Mouse (Mus musculus): ENCODE data around the gene Pglyrp2. TPM values are rescaled to one million over a fixed set of nuclear protein-coding genes. Genes with fewer than 3 reads are reported as not detected.

The Pglyrp2 gene
- polyA plus RNA-seq, 1 experiment from 2014 or later, result not detected

- Histone ChIP-seq H3K36me3 (no peaks in the 10 kb centered on the region), H3K27ac (no peak overlapping the region), H3K4me3 (no peak overlapping the region), H3K4me1 (no peaks in the 10 kb centered on the region), H3K4me2 (replicated peaks) (no peak overlapping the region), H3K9ac (no peak overlapping the region), H3K9me3 (no peaks in the 10 kb centered on the region), H3K27me3 (replicated peaks) (peaks cover 23% of the 10 kb centered on the region)
- no peak for ATAC-seq (ENCODE audit: low FRiP score, low read depth)
- WGBS, result 84% methylated on average over 9 of the region's 9 CpGs
Measured at GRCm38 (mm10) chr17:32402011-32402778, 21.8 kb downstream of the Pglyrp2 start.

DNA sequence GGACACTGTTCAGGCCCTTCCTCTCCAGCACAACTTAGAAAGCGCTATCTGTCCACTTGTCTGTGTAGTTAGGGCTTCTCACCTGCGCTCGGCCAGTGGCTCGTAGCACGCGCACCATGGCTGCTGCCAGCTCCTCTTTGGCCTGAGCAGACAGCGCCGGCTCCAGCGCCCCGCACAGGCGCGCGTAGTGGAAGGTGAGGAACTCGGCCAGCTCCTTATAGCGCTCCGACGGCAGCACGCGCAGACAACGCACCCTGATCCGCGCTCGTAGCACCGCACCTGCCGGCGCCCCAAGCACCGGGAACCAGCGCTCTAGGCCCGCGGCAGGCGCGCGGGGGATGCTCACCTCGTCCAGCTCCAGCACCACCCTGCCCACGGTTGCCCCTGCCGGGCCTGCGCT, 27.7 kb downstream of the Pglyrp2 start:
- 0 out of 2 replicates have a peak overlapping the region, but pooled peaks have one; percentile 3 for H3K4me3 ChIP-seq
- H3K27ac ChIP-seq, result no peak overlapping the region
- peak overlapping the region; percentile 45 for H3K4me2 ChIP-seq (replicated peaks)
- 3% methylated on average over 37 of the region's 37 CpGs for WGBS
- H3K4me1 ChIP-seq, result 0 out of 2 replicates have a peak, but pooled peaks cover 3% of the 10 kb centered on the region
- H3K36me3 ChIP-seq, result no peaks in the 10 kb centered on the region
- H3K27me3 ChIP-seq (replicated peaks), result peaks cover 82% of the 10 kb centered on the region
- no peak for ATAC-seq (ENCODE audit: low FRiP score, low read depth)
- H3K9me3 ChIP-seq, result no peaks in the 10 kb centered on the region
- H3K9ac ChIP-seq, result no peak overlapping the region

GRCm38 (mm10) chr17:32393944-32394343, 30.0 kb downstream of the Pglyrp2 start:
- no peak overlapping the region for H3K9ac ChIP-seq
- H3K4me2 ChIP-seq (replicated peaks), result no peak overlapping the region
- H3K27ac ChIP-seq, result no peak overlapping the region
- no peaks in the 10 kb centered on the region for H3K9me3 ChIP-seq
- peaks cover 87% of the 10 kb centered on the region for H3K27me3 ChIP-seq (replicated peaks)
- H3K4me3 ChIP-seq, result no peak overlapping the region
- 87% methylated on average over 10 of the region's 10 CpGs for WGBS
- H3K36me3 ChIP-seq, result no peaks in the 10 kb centered on the region
- no peak for ATAC-seq (ENCODE audit: low FRiP score, low read depth)
- H3K4me1 ChIP-seq, result 0 out of 2 replicates have a peak, but pooled peaks cover 3% of the 10 kb centered on the region

GRCm38 (mm10) chr17:32389101-32389659, 34.8 kb downstream of the Pglyrp2 start, which contains the start of gene Wiz:
Wiz (minus strand) TSS chr17:32389439.
- peak; percentile 88 for ATAC-seq (ENCODE audit: low FRiP score, low read depth)
- Histone ChIP-seq H3K27ac (peak within 1 kb of the TSS; percentile 72; the same call in 1 of the 2 replicates), H3K27me3 (replicated peaks) (peaks cover 39% of the 10 kb centered on the region), H3K36me3 (peaks cover 11% of the 10 kb centered on the region), H3K9me3 (no peaks in the 10 kb centered on the region), H3K4me2 (replicated peaks) (peak within 1 kb of the TSS; percentile 98), H3K4me3 (peak within 1 kb of the TSS; percentile 77), H3K4me1 (peaks cover 8% of the 10 kb centered on the region; the same call in 1 of the 2 replicates), H3K9ac (peak within 1 kb of the TSS; percentile 86)
- WGBS, result under 1% methylated on average over 32 of the region's 44 CpGs

DNA sequence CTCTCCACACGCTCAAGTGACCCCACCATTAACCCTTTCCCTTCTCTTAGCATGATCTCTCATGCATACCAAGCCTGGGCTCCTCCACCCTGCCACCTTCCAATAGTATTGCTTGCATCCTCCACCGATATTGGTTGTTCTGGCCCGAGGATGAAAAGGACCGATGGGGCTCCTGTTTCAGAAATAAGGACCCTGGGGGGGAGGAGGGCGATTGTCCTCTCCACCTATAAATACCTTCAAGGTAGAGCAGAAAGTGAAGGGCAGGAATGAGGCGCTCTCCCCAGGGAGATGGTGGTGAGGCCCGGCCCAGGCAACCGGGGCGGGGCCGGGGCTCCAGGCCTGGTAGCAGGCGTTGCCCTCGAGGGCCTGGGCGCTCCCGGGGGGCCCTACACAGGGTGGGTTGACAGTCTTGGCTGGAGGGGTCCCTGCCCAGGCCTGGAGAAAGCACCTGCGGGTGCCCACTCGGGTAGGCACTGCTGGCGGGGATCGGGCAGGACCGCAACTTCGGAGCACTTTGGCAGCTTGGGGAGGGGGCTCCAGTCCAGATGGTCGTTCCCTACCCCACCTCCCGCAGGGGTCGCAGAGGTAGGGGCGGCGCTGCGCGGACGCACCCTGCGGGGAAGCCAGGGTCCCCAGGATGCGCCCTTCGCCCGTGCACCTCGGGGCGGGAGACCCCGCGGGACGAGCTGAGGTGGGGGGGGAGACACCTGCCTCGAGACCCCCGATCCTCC, 35.4 kb downstream of the Pglyrp2 start:
- peak overlapping the region; percentile 77 for H3K4me3 ChIP-seq
- WGBS, result under 1% methylated on average over 38 of the region's 39 CpGs
- H3K4me1 ChIP-seq, result peaks cover 8% of the 10 kb centered on the region; the same call in 1 of the 2 replicates
- no peaks in the 10 kb centered on the region for H3K9me3 ChIP-seq
- H3K4me2 ChIP-seq (replicated peaks), result peak overlapping the region; percentile 98
- H3K27me3 ChIP-seq (replicated peaks), result peaks cover 33% of the 10 kb centered on the region
- peak overlapping the region; percentile 86 for H3K9ac ChIP-seq
- no peak overlapping the region for H3K27ac ChIP-seq
- peak; percentile 72 for ATAC-seq (ENCODE audit: low FRiP score, low read depth)
- peaks cover 17% of the 10 kb centered on the region for H3K36me3 ChIP-seq

DNA sequence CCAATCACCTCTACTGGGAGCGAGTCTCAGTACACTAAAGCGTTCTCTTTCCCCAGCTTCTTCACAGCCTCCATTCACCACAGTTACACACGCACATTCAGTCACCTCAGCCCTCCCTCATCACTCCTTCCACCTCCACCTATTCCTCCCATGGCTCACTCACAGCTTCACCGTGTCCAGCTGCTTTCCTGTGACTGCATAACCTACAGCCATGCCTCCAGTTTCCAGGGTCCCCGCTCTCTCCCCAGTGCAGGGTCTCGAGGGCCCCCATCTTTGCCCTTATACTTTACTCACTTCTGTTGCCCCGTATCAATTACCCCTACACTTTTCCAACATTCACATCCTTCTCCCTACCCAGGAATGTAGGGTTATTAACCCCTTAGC, 36.0 kb downstream of the Pglyrp2 start:
- Histone ChIP-seq H3K36me3 (peaks cover 23% of the 10 kb centered on the region), H3K4me3 (peak overlapping the region; percentile 77), H3K4me1 (peaks cover 8% of the 10 kb centered on the region; the same call in 1 of the 2 replicates), H3K4me2 (replicated peaks) (peak overlapping the region; percentile 98), H3K9me3 (no peaks in the 10 kb centered on the region), H3K9ac (peak overlapping the region; percentile 86; the same call in 1 of the 2 replicates), H3K27me3 (replicated peaks) (peaks cover 27% of the 10 kb centered on the region), H3K27ac (no peak overlapping the region)
- whole genome bisulfite sequencing, result 44% methylated on average over 7 of the region's 7 CpGs
- ATAC-seq (ENCODE audit: low FRiP score, low read depth), result no peak

DNA sequence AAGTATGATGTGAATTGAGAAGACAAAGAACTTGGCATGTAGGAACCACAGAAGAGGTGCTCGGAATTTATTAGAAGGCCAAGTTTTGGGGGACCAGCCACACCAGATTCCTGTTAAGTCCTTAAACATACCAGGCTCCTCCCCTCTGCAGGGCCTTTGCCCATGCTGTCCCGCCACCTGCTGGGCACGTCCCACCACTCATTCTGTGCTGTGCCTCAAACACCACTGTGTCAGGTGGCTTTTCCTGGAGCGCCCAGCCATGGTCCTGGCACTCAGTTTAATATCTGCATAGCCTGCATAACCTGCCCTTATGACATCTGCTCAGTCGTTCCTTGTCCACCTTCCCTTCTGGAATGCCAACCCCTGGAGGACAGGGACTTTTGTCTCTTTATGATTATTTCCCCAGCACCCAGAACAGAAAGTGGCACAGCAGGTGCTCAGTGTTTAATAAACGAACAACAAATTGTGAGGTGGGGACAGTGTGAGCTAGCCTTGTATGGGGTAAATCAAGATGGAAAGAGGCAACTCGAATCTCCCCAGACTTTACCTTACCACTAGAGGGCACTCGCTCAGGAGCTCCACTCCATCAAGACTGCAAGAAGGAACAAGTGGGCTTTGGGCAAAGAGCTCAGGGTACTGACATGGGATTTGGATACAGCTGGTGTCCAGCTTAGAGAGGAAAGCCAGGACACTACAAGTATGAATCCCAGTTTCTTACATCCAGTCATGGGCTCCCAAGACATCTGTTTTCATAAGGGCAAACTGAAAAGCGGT, 37.1 kb downstream of the Pglyrp2 start:
- ATAC-seq (ENCODE audit: low FRiP score, low read depth), result no peak
- H3K36me3 ChIP-seq, result peaks cover 23% of the 10 kb centered on the region
- no peak overlapping the region for H3K27ac ChIP-seq
- 75% methylated on average over 9 of the region's 9 CpGs for WGBS
- no peaks in the 10 kb centered on the region for H3K9me3 ChIP-seq
- H3K9ac ChIP-seq, result no peak overlapping the region
- H3K4me2 ChIP-seq (replicated peaks), result 0 out of 2 replicates have a peak overlapping the region, but pooled peaks have one; percentile 98
- H3K27me3 ChIP-seq (replicated peaks), result peaks cover 16% of the 10 kb centered on the region
- peaks cover 4% of the 10 kb centered on the region; the same call in 1 of the 2 replicates for H3K4me1 ChIP-seq
- no peak overlapping the region for H3K4me3 ChIP-seq

DNA sequence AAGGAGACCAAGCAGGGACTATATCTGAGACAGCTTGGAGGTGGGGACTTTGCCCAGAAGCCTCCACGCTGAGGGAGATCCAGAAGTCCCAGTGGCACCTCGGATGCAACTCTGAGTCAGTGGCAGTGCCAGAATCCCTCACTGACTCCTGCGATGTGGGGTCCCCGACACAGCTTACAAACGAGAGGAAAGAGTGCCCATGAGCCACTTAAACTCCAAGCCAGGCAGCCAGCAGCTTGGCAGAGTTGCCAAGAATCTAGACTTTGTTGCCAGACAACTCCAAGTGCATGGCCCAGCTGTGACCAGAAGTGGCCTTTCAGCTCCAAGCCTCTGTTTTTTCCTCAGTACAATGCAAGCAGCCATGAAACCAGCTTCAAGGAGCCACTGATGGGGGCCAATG, 40.3 kb downstream of the Pglyrp2 start:
- Histone ChIP-seq H3K4me2 (replicated peaks) (no peak overlapping the region), H3K27ac (no peak overlapping the region), H3K9me3 (no peaks in the 10 kb centered on the region), H3K27me3 (replicated peaks) (no peaks in the 10 kb centered on the region), H3K36me3 (peaks cover 27% of the 10 kb centered on the region), H3K9ac (no peak overlapping the region), H3K4me1 (peaks cover 4% of the 10 kb centered on the region; the same call in 1 of the 2 replicates), H3K4me3 (no peak overlapping the region)
- 87% methylated on average over 5 of the region's 5 CpGs for WGBS
- ATAC-seq (ENCODE audit: low FRiP score, low read depth), result no peak

- ATAC-seq (ENCODE audit: low FRiP score, low read depth), result no peak
- H3K4me1 ChIP-seq, result no peaks in the 10 kb centered on the region; the same call in 1 of the 2 replicates
- no peaks in the 10 kb centered on the region for H3K27me3 ChIP-seq (replicated peaks)
- H3K27ac ChIP-seq, result no peak overlapping the region
- WGBS, result 91% methylated on average over 7 of the region's 7 CpGs
- H3K4me3 ChIP-seq, result no peak overlapping the region
- no peak overlapping the region for H3K9ac ChIP-seq
- peaks cover 38% of the 10 kb centered on the region for H3K36me3 ChIP-seq
- H3K9me3 ChIP-seq, result no peaks in the 10 kb centered on the region
- no peak overlapping the region for H3K4me2 ChIP-seq (replicated peaks)
Measured at GRCm38 (mm10) chr17:32382576-32382975, 41.4 kb downstream of the Pglyrp2 start.

GRCm38 (mm10) chr17:32378786-32379185, 45.2 kb downstream of the Pglyrp2 start:
- Histone ChIP-seq H3K27me3 (replicated peaks) (no peaks in the 10 kb centered on the region), H3K9ac (no peak overlapping the region), H3K36me3 (peaks cover 36% of the 10 kb centered on the region), H3K4me2 (replicated peaks) (no peak overlapping the region), H3K9me3 (no peaks in the 10 kb centered on the region), H3K27ac (no peak overlapping the region), H3K4me3 (no peak overlapping the region), H3K4me1 (no peaks in the 10 kb centered on the region)
- ATAC-seq (ENCODE audit: low FRiP score, low read depth), result no peak
- WGBS, result 77% methylated on average over 2 of the region's 2 CpGs

DNA sequence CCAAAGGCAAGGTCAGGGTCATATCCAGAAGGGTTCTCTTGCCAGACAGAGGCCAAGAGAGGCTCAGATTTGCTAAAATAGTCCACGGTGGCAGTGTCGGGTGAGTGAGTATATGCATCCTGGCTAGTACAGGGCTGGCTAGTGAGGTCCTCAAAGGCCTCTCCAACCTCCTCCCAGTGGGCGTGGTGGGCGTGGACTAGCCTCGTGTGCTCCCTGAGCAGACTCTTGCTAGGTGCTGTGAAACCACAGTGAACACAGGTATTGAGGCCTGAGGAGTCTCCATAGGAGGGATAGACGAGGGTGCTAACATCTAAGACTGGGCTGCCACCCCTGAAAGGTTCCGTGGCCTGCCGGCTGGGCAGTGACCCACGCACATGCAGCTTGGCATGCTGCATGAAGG, 46.8 kb downstream of the Pglyrp2 start:
- Histone ChIP-seq H3K27me3 (replicated peaks) (no peaks in the 10 kb centered on the region), H3K36me3 (peaks cover 28% of the 10 kb centered on the region), H3K4me3 (no peak overlapping the region), H3K9ac (no peak overlapping the region), H3K4me2 (replicated peaks) (no peak overlapping the region), H3K4me1 (no peaks in the 10 kb centered on the region), H3K9me3 (no peaks in the 10 kb centered on the region), H3K27ac (no peak overlapping the region)
- ATAC-seq (ENCODE audit: low FRiP score, low read depth), result no peak
- WGBS, result 85% methylated on average over 9 of the region's 9 CpGs
